Mouse (Mus musculus): Measurements from ENCODE around the gene Panx2. TPM values are rescaled to one million over a fixed set of nuclear protein-coding genes. Genes with fewer than 3 reads are reported as not detected.

The Panx2 gene
- polyA plus RNA-seq (2016; fragmentation: Nextera tagmentation; extraction: Ambion mirVana) = 0.09 and 0.44 TPM in 2 replicates

DNA sequence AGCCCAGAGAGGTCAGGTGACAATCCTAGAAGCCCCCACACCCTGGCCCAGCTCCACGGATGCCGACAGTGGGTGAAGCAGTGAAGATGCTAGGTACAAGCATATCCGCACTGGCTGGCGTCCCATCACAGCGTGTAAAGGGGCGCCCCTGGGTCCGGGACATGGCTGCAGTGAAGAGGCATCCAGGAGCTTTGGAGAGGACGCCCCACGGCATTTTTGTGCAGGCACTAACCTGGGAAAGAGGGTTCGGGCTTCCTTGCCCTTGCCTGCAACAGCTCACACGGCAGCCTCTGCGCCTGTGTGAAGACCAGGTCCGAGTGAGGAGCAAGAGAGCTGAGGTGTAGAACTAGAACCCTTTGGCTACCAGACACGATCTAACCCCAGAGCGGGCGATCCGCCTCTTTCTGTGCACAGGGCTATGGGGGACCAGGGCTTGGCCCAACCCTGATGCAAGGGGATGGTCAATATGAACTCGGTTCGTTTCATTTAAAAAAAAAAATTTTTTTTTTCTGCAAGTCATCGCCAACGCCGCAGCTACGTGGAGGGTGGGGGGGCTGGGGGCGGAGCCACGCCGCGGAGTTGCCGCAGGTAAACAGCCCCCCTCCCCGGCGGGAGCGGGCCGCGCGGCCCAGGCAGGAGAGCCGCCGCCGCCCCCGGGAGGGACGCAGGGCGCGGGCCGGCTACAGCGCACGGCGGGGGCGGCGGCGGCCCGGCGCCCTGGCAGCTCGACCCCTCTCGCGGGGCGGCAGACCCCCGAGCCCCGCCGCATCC lies at the start of gene Panx2:
Panx2 (plus strand) TSS at position 574 of the 771 bp plus-strand sequence.
- Histone ChIP-seq H3K36me3 (no peaks in the 10 kb centered on the region), H3K9me3 (replicated peaks) (no peaks in the 10 kb centered on the region), H3K27ac (peak within 1 kb of the TSS; percentile 82), H3K4me1 (peaks cover 12% of the 10 kb centered on the region), H3K27me3 (ENCODE audit: low read depth, poor library complexity, severe bottlenecking) (peaks cover 94% of the 10 kb centered on the region), H3K4me3 (peak within 1 kb of the TSS; percentile 79)
- DNase-seq (ENCODE audit: low spot score) = peak; percentile 61
- 2% methylated on average over 45 of the region's 57 CpGs for WGBS

DNA sequence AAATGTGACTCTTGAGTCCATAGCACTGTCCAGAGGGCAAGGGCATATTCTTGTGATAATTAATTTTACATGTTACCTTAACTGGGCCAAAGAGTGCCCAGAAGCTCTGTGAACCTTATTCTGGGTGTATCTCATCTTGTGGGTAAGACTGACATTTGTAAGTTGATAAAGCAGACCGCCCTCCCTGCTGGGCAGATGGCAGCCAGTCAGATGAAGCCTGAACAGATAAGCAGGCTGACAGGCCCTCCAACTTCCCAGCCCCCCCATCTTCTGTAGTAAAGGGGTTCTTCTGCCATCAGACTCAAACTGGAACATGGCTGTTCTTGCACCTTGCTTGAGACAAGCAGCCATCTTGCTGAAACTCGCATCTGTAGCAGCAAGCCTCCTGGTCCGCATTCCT lies 42.8 kb upstream of the Panx2 start:
- Histone ChIP-seq H3K27ac (no peak overlapping the region), H3K4me1 (no peaks in the 10 kb centered on the region), H3K27me3 (ENCODE audit: low read depth, poor library complexity, severe bottlenecking) (no peaks in the 10 kb centered on the region), H3K9me3 (replicated peaks) (no peaks in the 10 kb centered on the region), H3K36me3 (no peaks in the 10 kb centered on the region), H3K4me3 (no peak overlapping the region)
- no peak for DNase-seq (ENCODE audit: low spot score)
- 86% methylated on average over 3 of the region's 3 CpGs for WGBS

DNA sequence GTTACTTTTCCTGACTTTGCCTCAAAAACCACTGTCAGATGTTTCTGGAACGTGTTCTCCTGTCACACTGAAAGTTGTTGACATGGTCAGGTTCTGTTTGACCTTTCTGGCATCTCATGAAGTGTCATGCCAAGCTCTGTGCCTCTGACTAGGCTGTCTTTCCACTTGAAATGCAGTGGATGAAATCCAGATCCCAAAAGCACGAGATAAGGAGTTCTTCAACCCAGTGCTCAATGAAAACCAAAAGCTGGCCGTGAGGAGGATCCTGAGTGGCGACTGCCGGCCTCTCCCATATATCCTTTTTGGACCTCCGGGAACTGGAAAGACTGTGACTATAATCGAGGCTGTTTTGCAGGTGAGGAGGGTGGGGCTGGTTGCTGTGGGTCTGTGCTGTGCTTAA lies 39.4 kb upstream of the Panx2 start:
- Histone ChIP-seq H3K36me3 (no peaks in the 10 kb centered on the region), H3K9me3 (replicated peaks) (no peaks in the 10 kb centered on the region), H3K4me1 (no peaks in the 10 kb centered on the region), H3K27ac (no peak overlapping the region), H3K27me3 (ENCODE audit: low read depth, poor library complexity, severe bottlenecking) (no peaks in the 10 kb centered on the region), H3K4me3 (no peak overlapping the region)
- DNase-seq (ENCODE audit: low spot score) = no peak
- 71% methylated on average over 7 of the region's 7 CpGs for WGBS

DNA sequence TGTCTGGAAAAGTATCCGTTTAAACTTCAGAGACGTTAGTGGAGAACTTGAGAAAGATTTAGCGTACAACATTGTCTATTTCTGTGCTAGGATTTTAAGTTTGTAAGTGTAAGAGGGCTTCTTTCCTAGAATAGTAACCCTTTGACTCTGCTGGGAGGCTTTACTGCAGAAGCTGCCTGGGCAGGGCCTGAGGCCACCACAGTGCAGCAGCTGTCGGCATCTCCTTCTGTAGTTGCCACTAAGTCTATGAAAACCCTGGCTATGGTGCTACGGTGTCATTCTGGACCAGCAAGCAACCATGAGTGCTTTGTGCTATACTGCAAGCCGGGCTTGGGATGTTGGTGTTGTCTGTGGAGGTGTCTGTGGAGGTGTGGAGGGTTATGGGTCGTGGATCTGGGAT lies 39.0 kb upstream of the Panx2 start:
- no peak overlapping the region for H3K27ac ChIP-seq
- no peak overlapping the region for H3K4me3 ChIP-seq

DNA sequence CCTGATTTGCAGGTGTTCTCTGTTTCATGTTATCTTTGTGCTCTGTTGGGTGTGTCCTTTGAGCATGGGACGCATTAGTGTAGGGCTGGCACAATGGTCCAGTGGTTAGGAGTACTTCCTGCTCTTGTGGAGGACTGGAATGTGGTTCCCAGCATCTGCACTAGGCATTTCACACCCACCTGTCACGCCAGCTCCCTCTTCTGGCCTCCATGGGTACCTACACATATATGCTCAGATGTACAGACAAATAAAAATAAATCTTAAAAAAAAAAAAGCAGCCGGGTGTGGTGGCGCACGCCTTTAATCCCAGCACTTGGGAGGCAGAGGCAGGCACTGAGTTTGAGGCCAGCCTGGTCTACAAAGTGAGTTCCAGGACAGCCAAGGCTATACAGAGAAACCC lies 15.2 kb upstream of the Panx2 start:
- H3K4me3 ChIP-seq = no peak overlapping the region
- peaks cover 4% of the 10 kb centered on the region; the same call in 1 of the 2 replicates for H3K9me3 ChIP-seq (replicated peaks)
- 84% methylated on average over 5 of the region's 5 CpGs for WGBS
- H3K27me3 ChIP-seq (ENCODE audit: low read depth, poor library complexity, severe bottlenecking) = no peaks in the 10 kb centered on the region
- H3K36me3 ChIP-seq = no peaks in the 10 kb centered on the region
- H3K27ac ChIP-seq = no peak overlapping the region
- DNase-seq (ENCODE audit: low spot score) = no peak
- H3K4me1 ChIP-seq = no peaks in the 10 kb centered on the region

More for the DNA sequence above, 39.0 kb upstream of the Panx2 start:
- 88% methylated on average over 7 of the region's 7 CpGs for WGBS
- Histone ChIP-seq H3K36me3 (no peaks in the 10 kb centered on the region), H3K9me3 (replicated peaks) (no peaks in the 10 kb centered on the region), H3K4me1 (no peaks in the 10 kb centered on the region), H3K27me3 (ENCODE audit: low read depth, poor library complexity, severe bottlenecking) (no peaks in the 10 kb centered on the region)
- no peak for DNase-seq (ENCODE audit: low spot score)

DNA sequence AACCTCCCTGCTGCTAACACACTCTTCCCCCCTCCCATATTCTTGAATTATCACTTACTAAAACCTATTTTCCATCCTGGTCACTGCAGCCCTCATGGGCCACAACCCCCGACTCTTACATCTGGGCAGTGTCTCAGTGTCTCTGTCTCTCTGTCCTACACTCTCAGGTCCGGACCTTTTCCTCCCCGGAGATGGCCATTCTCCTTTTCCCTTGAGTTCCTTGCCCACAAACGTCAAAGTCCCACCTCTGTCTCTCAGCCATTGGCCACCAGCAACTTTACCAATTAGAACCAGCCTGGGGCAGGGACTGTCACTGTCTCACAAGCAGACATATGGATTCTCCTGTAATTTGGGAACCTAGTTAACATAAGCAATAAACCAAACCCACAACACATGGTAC lies 13.2 kb upstream of the Panx2 start:
- H3K27me3 ChIP-seq (ENCODE audit: low read depth, poor library complexity, severe bottlenecking) = no peaks in the 10 kb centered on the region
- peaks cover 4% of the 10 kb centered on the region; the same call in 1 of the 2 replicates for H3K9me3 ChIP-seq (replicated peaks)
- no peak overlapping the region for H3K4me3 ChIP-seq
- H3K4me1 ChIP-seq = no peaks in the 10 kb centered on the region
- 81% methylated on average over 4 of the region's 4 CpGs for WGBS
- H3K27ac ChIP-seq = no peak overlapping the region
- no peaks in the 10 kb centered on the region for H3K36me3 ChIP-seq
- DNase-seq (ENCODE audit: low spot score) = no peak

DNA sequence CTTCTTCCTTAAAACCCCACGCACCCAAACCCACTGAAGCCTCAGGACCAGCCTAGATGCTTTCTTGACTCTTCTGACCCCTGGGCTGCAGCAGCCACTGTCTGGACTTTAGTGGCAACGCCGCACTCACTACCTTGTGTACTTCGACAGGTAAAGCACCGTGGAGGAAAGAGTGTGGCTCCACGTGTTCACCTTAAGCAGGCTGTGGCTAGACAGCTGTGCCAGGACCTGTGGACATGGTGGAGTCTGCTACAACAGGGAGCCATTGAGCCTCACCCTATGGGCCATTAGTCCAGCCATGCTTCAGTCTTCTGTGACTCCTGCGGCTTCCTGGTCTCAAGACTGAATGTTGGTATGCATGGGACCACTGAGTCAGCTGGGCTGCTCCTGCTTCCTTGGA lies 4.9 kb upstream of the Panx2 start:
- Histone ChIP-seq H3K27me3 (ENCODE audit: low read depth, poor library complexity, severe bottlenecking) (peaks cover 48% of the 10 kb centered on the region), H3K9me3 (replicated peaks) (no peaks in the 10 kb centered on the region), H3K4me3 (no peak overlapping the region), H3K27ac (no peak overlapping the region), H3K36me3 (no peaks in the 10 kb centered on the region), H3K4me1 (peaks cover 5% of the 10 kb centered on the region)
- no peak for DNase-seq (ENCODE audit: low spot score)
- WGBS = 91% methylated on average over 7 of the region's 7 CpGs

DNA sequence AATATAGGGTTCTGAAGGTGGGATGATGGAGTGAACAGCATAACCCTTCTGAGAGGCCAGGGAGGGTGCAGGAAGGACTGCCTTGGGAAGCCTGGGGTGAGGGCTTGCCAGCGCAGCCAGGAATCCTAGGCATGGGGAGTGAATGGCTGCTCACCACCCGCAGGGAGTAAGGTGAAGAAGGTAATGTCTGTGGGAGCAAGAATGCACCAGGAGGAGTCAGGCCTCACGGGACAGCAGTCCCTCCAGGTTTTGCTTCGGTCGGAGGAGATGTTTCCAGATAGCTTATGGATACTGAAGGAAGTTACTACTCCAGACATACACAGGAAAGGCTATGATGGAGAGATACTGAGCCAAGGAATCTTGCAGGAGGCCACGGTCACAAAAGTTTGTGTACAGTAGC lies 798 bp upstream of the Panx2 start:
- Histone ChIP-seq H3K4me1 (peaks cover 12% of the 10 kb centered on the region), H3K9me3 (replicated peaks) (no peaks in the 10 kb centered on the region), H3K27me3 (ENCODE audit: low read depth, poor library complexity, severe bottlenecking) (peaks cover 88% of the 10 kb centered on the region), H3K4me3 (peak overlapping the region; percentile 79), H3K36me3 (no peaks in the 10 kb centered on the region), H3K27ac (no peak overlapping the region)
- DNase-seq (ENCODE audit: low spot score) = no peak
- 36% methylated on average over 6 of the region's 6 CpGs for WGBS

DNA sequence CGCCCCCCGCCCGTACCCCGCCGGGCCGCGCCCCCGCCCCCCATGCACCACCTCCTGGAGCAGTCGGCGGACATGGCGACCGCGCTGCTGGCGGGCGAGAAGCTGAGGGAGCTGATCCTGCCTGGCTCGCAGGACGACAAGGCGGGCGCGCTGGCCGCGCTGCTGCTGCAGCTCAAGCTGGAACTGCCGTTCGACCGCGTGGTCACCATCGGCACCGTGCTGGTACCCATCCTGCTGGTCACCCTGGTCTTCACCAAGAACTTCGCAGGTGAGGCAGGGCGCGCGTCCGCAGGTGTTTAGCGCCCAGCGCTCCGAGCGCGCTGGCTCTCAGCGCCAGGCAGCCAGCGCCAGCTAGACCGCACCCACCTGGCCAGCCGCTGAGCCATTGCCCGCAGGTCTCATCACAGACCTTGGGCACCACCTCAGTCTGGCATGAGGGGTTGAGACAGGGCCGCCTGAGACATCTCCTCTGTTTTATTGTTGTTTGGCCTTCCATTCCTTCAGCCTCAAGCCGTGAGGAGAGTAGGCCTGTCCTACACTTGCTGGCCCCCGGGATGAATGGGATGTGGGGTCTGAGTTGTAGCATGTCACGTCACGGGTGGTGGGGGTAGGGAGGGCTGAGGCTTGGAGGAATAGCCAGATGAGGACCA lies 623 bp downstream of the Panx2 start:
- DNase-seq (ENCODE audit: low spot score) = peak; percentile 74
- H3K9me3 ChIP-seq (replicated peaks) = no peaks in the 10 kb centered on the region
- WGBS = 2% methylated on average over 47 of the region's 48 CpGs
- peaks cover 12% of the 10 kb centered on the region for H3K4me1 ChIP-seq
- H3K36me3 ChIP-seq = no peaks in the 10 kb centered on the region
- peaks cover 99% of the 10 kb centered on the region for H3K27me3 ChIP-seq (ENCODE audit: low read depth, poor library complexity, severe bottlenecking)
- H3K27ac ChIP-seq = peak overlapping the region; percentile 82
- peak overlapping the region; percentile 79 for H3K4me3 ChIP-seq

DNA sequence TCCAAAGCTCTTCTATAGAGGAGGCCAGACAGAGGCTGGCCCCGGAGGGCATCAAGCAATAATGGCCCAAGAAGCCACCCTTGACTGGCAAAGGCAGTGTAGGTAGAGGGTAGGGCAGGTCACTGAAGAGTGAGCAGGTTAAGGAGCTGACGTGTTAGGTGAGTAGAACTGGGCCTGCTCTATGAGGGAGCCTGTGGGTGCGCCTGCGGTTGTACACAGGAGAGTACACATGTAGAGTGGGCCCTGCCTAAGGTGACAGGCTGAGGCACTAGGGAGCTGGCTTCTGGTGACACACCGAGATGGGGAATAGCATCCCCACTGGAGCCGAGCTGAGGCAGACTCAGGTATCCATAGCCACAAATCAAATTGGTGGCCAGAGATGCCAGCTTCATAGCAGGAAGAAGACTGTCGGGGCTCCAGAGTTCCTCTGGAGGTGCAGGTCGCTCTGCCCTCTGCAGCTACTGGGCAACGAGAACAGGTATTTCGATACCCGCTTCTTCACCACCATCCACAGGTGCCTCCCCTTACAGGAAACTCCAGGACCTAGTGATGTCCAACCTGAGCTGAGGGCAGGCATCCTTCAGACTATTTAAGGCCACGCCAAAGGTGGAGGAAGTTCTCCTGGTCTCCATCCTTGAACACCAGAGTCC lies 1.4 kb downstream of the Panx2 start:
- H3K4me3 ChIP-seq = no peak overlapping the region
- no peaks in the 10 kb centered on the region for H3K9me3 ChIP-seq (replicated peaks)
- H3K27me3 ChIP-seq (ENCODE audit: low read depth, poor library complexity, severe bottlenecking) = peaks cover 99% of the 10 kb centered on the region
- no peaks in the 10 kb centered on the region for H3K36me3 ChIP-seq
- no peak overlapping the region for H3K27ac ChIP-seq
- WGBS = 84% methylated on average over 12 of the region's 12 CpGs
- no peak for DNase-seq (ENCODE audit: low spot score)
- H3K4me1 ChIP-seq = peaks cover 12% of the 10 kb centered on the region

DNA sequence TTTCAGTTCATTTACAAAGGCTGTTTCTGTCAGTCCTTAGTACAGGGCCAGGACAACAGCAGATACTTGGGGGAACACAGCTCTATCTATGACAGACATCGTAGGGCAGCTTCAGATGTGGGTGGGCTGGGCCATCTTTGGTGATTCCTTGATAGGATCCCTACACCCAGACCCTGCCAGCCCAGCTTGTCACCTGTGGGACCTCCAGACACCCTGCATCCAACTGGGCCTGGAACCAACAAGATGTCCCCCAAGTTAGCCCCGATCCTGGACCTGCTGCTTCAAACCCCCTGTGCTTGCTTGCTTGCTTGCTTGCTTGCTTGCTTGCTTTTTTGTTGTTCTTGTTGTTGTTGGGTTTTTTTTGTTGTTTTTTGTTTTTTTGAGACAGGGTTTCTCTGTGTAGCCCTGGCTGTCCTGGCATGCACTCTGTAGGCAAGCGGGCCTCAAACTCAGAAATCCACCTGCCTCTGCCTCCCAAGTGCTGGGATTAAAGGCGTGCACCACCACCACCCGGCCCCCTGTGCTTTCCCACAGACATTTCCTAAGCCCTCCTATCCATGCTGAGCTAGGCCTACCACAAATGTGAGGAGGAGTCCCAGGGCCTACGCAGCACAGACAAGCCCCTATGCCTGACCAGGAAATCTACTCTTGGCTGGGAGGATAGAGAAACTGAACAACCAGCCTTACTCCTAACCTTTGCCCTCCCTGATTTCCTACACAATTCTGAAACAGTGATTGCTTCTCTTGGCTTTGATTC lies 2.4 kb downstream of the Panx2 start:
- Histone ChIP-seq H3K4me3 (no peak overlapping the region), H3K27me3 (ENCODE audit: low read depth, poor library complexity, severe bottlenecking) (peaks cover 100% of the 10 kb centered on the region), H3K4me1 (peaks cover 12% of the 10 kb centered on the region), H3K36me3 (no peaks in the 10 kb centered on the region), H3K27ac (no peak overlapping the region), H3K9me3 (replicated peaks) (no peaks in the 10 kb centered on the region)
- no peak for DNase-seq (ENCODE audit: low spot score)
- 90% methylated on average over 6 of the region's 6 CpGs for WGBS

DNA sequence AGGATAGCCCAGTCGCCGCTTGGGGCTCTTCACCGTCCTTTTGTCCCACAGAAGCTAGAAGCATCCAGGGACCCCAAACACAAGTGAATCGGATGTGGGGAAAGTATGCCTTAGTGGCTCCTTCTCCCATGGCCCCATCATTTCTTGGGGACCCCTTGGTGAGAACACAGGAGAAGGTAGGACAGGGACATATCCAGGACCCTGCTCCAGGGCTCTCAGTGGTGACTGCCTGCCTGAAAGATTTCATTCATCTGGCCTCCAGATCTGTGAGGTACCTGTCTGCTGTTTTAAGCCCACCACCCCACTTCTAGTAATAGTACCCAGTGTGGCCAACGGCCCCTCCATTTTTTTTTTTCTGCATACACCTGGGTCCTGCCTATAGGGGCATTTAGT lies 3.0 kb downstream of the Panx2 start:
- Histone ChIP-seq H3K27me3 (ENCODE audit: low read depth, poor library complexity, severe bottlenecking) (peaks cover 100% of the 10 kb centered on the region), H3K9me3 (replicated peaks) (no peaks in the 10 kb centered on the region), H3K4me3 (no peak overlapping the region), H3K4me1 (peaks cover 16% of the 10 kb centered on the region), H3K27ac (no peak overlapping the region), H3K36me3 (no peaks in the 10 kb centered on the region)
- DNase-seq (ENCODE audit: low spot score) = no peak
- WGBS = 92% methylated on average over 5 of the region's 5 CpGs

Measured in limb, embryonic 10.5 days (tissue).